Mouse (Mus musculus) heart, postnatal 0 days (tissue): ENCODE measurements around the gene Sin3b. TPM values are rescaled to one million over a fixed set of nuclear protein-coding genes. Genes with fewer than 3 reads are reported as not detected.
"Not testable (repeated sequence)": the region's sequence is repeated elsewhere in the genome, so short reads cannot be mapped to it uniquely, and the experiment has no call there.

Experiments
- ATAC-seq: fragments of 200-750 bp; cut with Nextera tagmentation; 2 replicates; pipeline ENCODE4 v1.8.0; 2017; ENCODE audit warnings: low read depth, moderate number of reproducible peaks, moderate library complexity; ENCODE audit not compliant: insufficient read depth
- DNase-seq: peaks from one replicate; pipeline ENCODE4 v3.0.0-alpha.2; 2016; ENCODE audit warnings: low spot score
- H3K27ac ChIP-seq: fragments of 300-500 bp; sonication (generic); 2 replicates; pipeline ENCODE4 v1.5.1; 2014; ENCODE audit warnings: low read depth, mild to moderate bottlenecking
- H3K27me3 ChIP-seq: fragments of 300-500 bp; sonication (generic); 2 replicates; pipeline ENCODE4 v1.6.1; 2014; ENCODE audit warnings: low read length, mixed read lengths; ENCODE audit not compliant: control insufficient read depth, insufficient read depth
- H3K36me3 ChIP-seq: fragments of 300-500 bp; sonication (generic); replicated peaks from 2 replicates; pipeline ENCODE4 v1.6.1; 2014; ENCODE audit warnings: low read length, mixed read lengths; ENCODE audit not compliant: control insufficient read depth, insufficient read depth
- H3K4me1 ChIP-seq: fragments of 300-500 bp; sonication (generic); 2 replicates; pipeline ENCODE4 v1.6.1; 2014; ENCODE audit warnings: antibody characterized with exemption; ENCODE audit not compliant: control insufficient read depth, insufficient read depth
- H3K4me2 ChIP-seq: fragments of 300-500 bp; sonication (generic); 2 replicates; pipeline ENCODE4 v1.6.1; 2014; ENCODE audit warnings: low read depth, mild to moderate bottlenecking, low read length, moderate library complexity
- H3K4me3 ChIP-seq: fragments of 300-500 bp; sonication (generic); 2 replicates; pipeline ENCODE4 v1.5.1; 2014; ENCODE audit warnings: low read depth, low read length
- H3K9ac ChIP-seq: fragments of 300-500 bp; sonication (generic); replicated peaks from 2 replicates; pipeline ENCODE4 v1.6.1; 2014; ENCODE audit warnings: low read depth, low read length, mixed read lengths
- H3K9me3 ChIP-seq: fragments of 300-500 bp; sonication (generic); replicated peaks from 2 replicates; pipeline ENCODE4 v1.6.1; 2016; ENCODE audit warnings: low read length; ENCODE audit not compliant: control insufficient read depth
- CTCF ChIP-seq: IDR thresholded peaks from 2 replicates; pipeline ENCODE4 v1.5.1; 2016; ENCODE audit warnings: antibody characterized with exemption, control low read depth, low read depth
- EP300 ChIP-seq: IDR thresholded peaks from 2 replicates; pipeline ENCODE4 v1.6.1; 2016; ENCODE audit warnings: antibody characterized with exemption, low read depth
- WGBS: fragments of 180-500 bp; shearing (Covaris S2); extraction: QIAGEN DNeasy Blood & Tissue Kit; methylation state at CpG from one replicate; pipeline ENCODE4 v1.1.7; 2014; 5-methylcytosine and 5-hydroxymethylcytosine counted together
- polyA plus RNA-seq: library from polyadenylated mRNA; unstranded; fragments of >200 nt; fragmentation: Nextera tagmentation; extraction: Ambion mirVana; gene quantifications from 2 replicates; pipeline ENCODE4 v1.2.1, GENCODE M21; 2015
- total RNA-seq: library from RNA; depleted of rRNA; stranded (reverse); fragments of >200 nt; gene quantifications from 2 replicates; pipeline ENCODE4 v1.2.3, GENCODE M21; 2014; ENCODE audit warnings: low replicate concordance

Sin3b gene
- total and polyA plus RNA-seq, 2 experiments from 2014 or later, result 195 to 203 TPM

DNA sequence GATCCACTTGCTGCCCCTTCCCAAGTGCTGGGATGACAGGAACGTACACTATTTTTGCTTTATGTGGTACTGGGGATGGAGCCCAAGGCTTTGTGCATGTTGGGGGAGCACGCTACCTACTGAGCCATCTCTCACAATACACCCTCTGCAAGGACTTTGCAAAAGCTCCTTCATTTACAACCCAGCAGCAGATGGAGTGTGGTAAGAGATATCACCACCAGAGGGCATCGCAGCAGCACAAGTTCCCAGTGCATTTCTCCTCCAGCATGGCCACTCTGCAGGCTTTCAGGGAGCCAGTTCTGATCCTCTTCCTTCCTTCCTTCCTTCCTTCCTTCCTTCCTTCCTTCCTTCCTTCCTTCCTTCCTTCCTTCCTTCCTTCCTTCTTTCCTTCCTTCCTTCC, 43.0 kb upstream of the Sin3b start:
- peak; percentile 44; the same call in 1 of the 2 replicates for ATAC-seq
- peak; percentile 47 for DNase-seq
- H3K27ac ChIP-seq, result no peak overlapping the region
- no peaks in the 10 kb centered on the region for H3K36me3 ChIP-seq
- no peaks in the 10 kb centered on the region for H3K4me1 ChIP-seq
- 12% methylated on average over 3 of the region's 3 CpGs for WGBS
- H3K4me3 ChIP-seq, result no peak overlapping the region
- H3K9me3 ChIP-seq, result no peaks in the 10 kb centered on the region
- H3K9ac ChIP-seq, result no peak overlapping the region
- H3K4me2 ChIP-seq, result no peak overlapping the region
- H3K27me3 ChIP-seq, result no peaks in the 10 kb centered on the region
- TF ChIP-seq EP300, result no peak
- TF ChIP-seq CTCF, result peak; percentile 80

DNA sequence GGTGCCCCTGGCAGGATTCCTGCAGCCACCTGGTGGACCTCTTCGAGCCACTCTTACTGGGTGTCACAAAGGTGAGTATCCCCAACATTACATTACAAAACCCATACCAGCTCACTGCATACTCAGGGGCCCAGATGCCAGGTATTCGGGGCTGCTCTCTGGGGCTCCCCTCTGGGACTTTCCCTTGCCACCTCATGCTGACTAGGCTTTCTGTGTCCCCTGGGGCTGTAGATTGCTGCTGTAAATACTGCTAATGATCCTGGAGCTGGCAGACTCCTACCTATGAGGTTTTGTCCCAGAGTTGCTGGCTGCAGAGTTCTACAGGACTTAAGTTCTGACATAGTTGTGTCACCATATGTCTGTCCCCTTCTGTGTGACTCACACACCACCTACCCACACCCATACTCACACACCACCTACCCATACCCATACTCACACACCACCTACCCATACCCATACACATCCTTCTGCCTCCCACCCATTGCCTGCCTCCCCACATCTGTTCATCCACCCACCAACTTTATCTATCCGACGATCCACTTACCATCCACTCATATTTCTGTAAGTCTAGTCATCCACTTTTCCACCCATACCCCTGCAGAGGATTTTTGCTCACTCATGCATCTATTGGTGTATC, 40.9 kb upstream of the Sin3b start:
- no peak overlapping the region for H3K4me2 ChIP-seq
- TF ChIP-seq EP300, result no peak
- TF ChIP-seq CTCF, result no peak
- 81% methylated on average over 4 of the region's 4 CpGs for WGBS
- H3K9ac ChIP-seq, result no peak overlapping the region
- H3K4me1 ChIP-seq, result no peaks in the 10 kb centered on the region
- DNase-seq, result no peak
- no peak for ATAC-seq
- H3K36me3 ChIP-seq, result no peaks in the 10 kb centered on the region
- H3K27me3 ChIP-seq, result no peaks in the 10 kb centered on the region
- no peak overlapping the region for H3K27ac ChIP-seq
- H3K4me3 ChIP-seq, result no peak overlapping the region
- H3K9me3 ChIP-seq, result no peaks in the 10 kb centered on the region

DNA sequence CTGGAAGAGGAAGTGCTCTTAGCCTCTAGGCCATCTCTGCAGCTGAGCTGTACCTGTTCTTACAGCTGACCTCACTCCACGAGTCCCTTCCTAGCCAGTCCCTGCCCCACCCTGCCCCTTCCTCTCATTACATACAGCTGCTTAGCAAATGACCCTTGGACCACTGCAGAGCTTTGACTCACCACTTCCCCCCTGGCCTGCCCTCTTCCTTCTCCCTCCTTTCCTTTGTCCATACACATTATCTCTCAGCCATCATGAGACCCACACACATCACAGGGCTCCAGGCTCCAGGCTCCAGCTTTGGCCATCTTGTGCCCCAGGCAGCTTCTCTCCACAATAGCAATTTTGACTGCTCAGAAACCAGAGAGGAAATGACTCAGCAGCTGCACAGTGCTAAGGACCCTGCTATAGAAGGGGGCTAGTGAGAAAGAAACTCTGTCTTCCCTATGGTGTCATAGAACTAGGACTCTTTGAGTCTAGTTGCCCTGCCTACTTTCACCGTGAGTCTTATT, 40.0 kb upstream of the Sin3b start:
- no peaks in the 10 kb centered on the region for H3K36me3 ChIP-seq
- peak; percentile 39; the same call in 1 of the 2 replicates for ATAC-seq
- H3K27ac ChIP-seq, result no peak overlapping the region
- H3K4me1 ChIP-seq, result no peaks in the 10 kb centered on the region
- WGBS, result 43% methylated on average over 2 of the region's 2 CpGs
- no peak for DNase-seq
- no peaks in the 10 kb centered on the region for H3K9me3 ChIP-seq
- no peak for TF ChIP-seq EP300
- H3K9ac ChIP-seq, result no peak overlapping the region
- H3K27me3 ChIP-seq, result no peaks in the 10 kb centered on the region
- no peak overlapping the region for H3K4me3 ChIP-seq
- H3K4me2 ChIP-seq, result no peak overlapping the region

DNA sequence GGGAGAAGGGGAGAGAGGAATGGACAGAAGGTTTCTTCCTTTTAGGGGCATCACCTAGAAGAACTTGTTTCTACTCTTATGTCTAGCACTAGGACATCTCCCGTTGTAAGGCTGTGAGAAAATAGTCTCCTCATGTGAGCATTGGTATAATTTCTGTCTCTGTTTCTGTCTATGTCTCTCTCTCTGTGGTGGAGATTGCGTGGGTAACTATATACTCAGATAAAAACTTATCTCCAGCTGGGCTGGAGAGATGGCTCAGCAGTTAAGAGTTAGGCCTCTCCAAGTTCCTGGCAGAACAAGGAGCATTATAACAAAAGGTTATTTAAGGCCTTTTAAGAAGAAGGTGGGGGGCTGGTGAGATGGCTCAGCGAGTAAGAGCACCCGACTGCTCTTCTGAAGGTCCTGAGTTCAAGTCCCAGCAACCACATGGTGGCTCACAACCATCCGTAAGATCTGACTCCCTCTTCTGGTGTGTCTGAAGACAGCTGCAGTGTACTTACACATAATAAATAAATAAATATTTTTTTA, 39.4 kb upstream of the Sin3b start:
- H3K9me3 ChIP-seq, ATAC-seq, H3K27ac ChIP-seq, H3K9ac ChIP-seq, H3K27me3 ChIP-seq, H3K36me3 ChIP-seq, H3K4me3 ChIP-seq, DNase-seq, H3K4me1 ChIP-seq, H3K4me2 ChIP-seq: not testable (repeated sequence)
- 78% methylated on average over 5 of the region's 5 CpGs for WGBS

DNA sequence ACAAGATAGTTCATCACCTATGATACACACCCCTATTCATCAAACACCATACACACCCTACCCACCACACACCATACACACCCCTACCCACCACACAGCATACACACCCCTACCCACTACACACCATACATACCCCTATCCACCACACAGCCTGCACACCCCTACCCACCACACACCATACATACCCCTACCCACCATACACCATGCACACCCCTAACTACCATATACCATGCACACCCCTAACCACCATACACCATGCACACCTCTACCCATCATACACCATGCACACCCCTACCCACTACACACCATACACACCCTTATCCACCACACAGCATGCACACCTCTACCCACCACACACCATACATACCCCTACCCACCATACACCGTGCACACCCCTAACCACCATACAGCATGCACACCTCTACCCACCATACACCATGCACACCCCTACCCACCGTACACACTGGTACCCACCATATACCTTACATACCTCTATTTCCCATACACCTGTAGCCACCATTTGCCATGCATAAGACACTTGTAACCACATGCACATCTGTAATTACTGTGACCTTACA, 24.6 kb upstream of the Sin3b start:
- no peak for TF ChIP-seq CTCF
- no peak for TF ChIP-seq EP300
- no peak overlapping the region for H3K27ac ChIP-seq
- 89% methylated on average over 2 of the region's 2 CpGs for WGBS
- ATAC-seq, result no peak
- H3K4me2 ChIP-seq, result no peak overlapping the region
- no peaks in the 10 kb centered on the region for H3K27me3 ChIP-seq
- no peaks in the 10 kb centered on the region for H3K36me3 ChIP-seq
- DNase-seq, result no peak
- no peak overlapping the region for H3K9ac ChIP-seq
- H3K9me3 ChIP-seq, result no peaks in the 10 kb centered on the region
- H3K4me1 ChIP-seq, result no peaks in the 10 kb centered on the region
- no peak overlapping the region for H3K4me3 ChIP-seq

DNA sequence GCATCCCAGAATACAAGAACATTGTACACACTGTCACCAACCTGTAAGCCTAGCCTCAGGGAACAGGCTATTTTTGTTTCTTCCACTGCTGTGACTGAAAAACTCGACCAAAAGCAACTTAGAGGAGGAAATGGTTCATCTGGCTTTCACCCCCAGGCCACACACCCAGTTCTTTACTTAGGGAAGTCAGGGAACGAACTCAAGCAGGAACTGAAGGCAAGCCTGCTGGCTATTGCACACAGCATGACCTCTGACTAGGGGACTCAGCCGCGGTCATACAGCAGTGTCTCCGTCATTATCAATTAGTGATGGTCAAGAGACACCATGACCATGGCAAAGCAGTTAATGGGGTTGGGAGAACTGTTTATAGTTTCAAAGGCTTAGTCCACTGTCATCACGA, 10.5 kb upstream of the Sin3b start:
- 55% methylated on average over 6 of the region's 6 CpGs for WGBS
- H3K27me3 ChIP-seq, result no peaks in the 10 kb centered on the region
- DNase-seq (no peak), ATAC-seq (no peak)
- no peaks in the 10 kb centered on the region for H3K4me1 ChIP-seq
- no peak overlapping the region for H3K4me3 ChIP-seq
- no peak overlapping the region for H3K27ac ChIP-seq
- no peak overlapping the region for H3K9ac ChIP-seq
- H3K9me3 ChIP-seq, result no peaks in the 10 kb centered on the region
- H3K4me2 ChIP-seq, result no peak overlapping the region
- TF ChIP-seq EP300, result no peak
- no peak for TF ChIP-seq CTCF
- H3K36me3 ChIP-seq, result no peaks in the 10 kb centered on the region
